Mouse (Mus musculus) heart, adult 18-20 months (tissue): ENCODE measurements around the gene Klhl32. TPM values are rescaled to one million over a fixed set of nuclear protein-coding genes. Genes with fewer than 3 reads are reported as not detected.
A peak's percentile ranks its signal among the peaks of the same experiment; 100 is the strongest.

Experiments used
- DNase-seq, 2 experiments: peaks; one replicate each; pipeline ENCODE4 v3.0.0; 2021 to 2022; ENCODE audit warnings: mixed read lengths in 1 of 2
- total RNA-seq, 2 experiments: library from RNA; stranded (reverse); gene quantifications; 2 replicates each; pipeline ENCODE4 v1.2.3; 2021

Klhl32 gene
- total RNA-seq, 2 experiments from 2014 or later: 2.0 to 2.2 TPM

- DNase-seq: no peak
Observed at GRCm38 (mm10) chr4:24630430-24630829, 220.5 kb downstream of the Klhl32 start.

GRCm38 (mm10) chr4:24627871-24628270 lies 223.1 kb downstream of the Klhl32 start:
- no peak for DNase-seq

GRCm38 (mm10) chr4:24626686-24627085 lies 224.2 kb downstream of the Klhl32 start:
- no peak for DNase-seq

- DNase-seq: no peak
Observed at GRCm38 (mm10) chr4:24625951-24626584, 224.9 kb downstream of the Klhl32 start.

- no peak for DNase-seq
Observed at GRCm38 (mm10) chr4:24621422-24622187, 229.3 kb downstream of the Klhl32 start.

GRCm38 (mm10) chr4:24620440-24620839 lies 230.5 kb downstream of the Klhl32 start:
- DNase-seq: no peak

GRCm38 (mm10) chr4:24620005-24620404 lies 230.9 kb downstream of the Klhl32 start:
- DNase-seq: no peak

GRCm38 (mm10) chr4:24609564-24609963 lies 241.4 kb downstream of the Klhl32 start:
- DNase-seq: no peak

- no peak for DNase-seq
Observed at GRCm38 (mm10) chr4:24609085-24609484, 241.8 kb downstream of the Klhl32 start.

- DNase-seq: no peak
Observed at GRCm38 (mm10) chr4:24601711-24602110, 249.2 kb downstream of the Klhl32 start.

- no peak for DNase-seq
Observed at GRCm38 (mm10) chr4:24598637-24599036, 252.3 kb downstream of the Klhl32 start.

GRCm38 (mm10) chr4:24596942-24597611 lies 253.8 kb downstream of the Klhl32 start:
- no peak for DNase-seq

GRCm38 (mm10) chr4:24594824-24595223 lies 256.1 kb downstream of the Klhl32 start:
- DNase-seq: no peak

GRCm38 (mm10) chr4:24583997-24584396 lies 266.9 kb downstream of the Klhl32 start:
- no peak for DNase-seq

GRCm38 (mm10) chr4:24582295-24582694 lies 268.6 kb downstream of the Klhl32 start:
- DNase-seq: no peak

GRCm38 (mm10) chr4:24577594-24577993 lies 273.3 kb downstream of the Klhl32 start:
- no peak for DNase-seq

GRCm38 (mm10) chr4:24574276-24574675 lies 276.6 kb downstream of the Klhl32 start:
- peak; percentile 16 to 85 for DNase-seq

- DNase-seq: no peak
Observed at GRCm38 (mm10) chr4:24568989-24569556, 281.9 kb downstream of the Klhl32 start.

- DNase-seq: no peak
Observed at GRCm38 (mm10) chr4:24568026-24568425, 282.9 kb downstream of the Klhl32 start.
